Mouse (Mus musculus) MEL (cell line): ENCODE data around the gene 1700123K08Rik.

Experiments used
- CTCF ChIP-seq, 3 experiments: IDR thresholded peaks in 2 of 3; conservative IDR thresholded peaks in 1 of 3; 2 replicates each; pipeline ENCODE4 v1.5.1; 2011 to 2012; ENCODE audit warnings: low read length in 3 of 3, low read depth in 2 of 3, mild to moderate bottlenecking in 2 of 3, improper control_type of control experiment in 1 of 3, inconsistent platforms in 1 of 3, mixed read lengths in 1 of 3, moderate library complexity in 1 of 3; ENCODE audit not compliant: control insufficient read depth in 1 of 3, insufficient read depth in 1 of 3, poor library complexity in 1 of 3, severe bottlenecking in 1 of 3
- POLR2A ChIP-seq, 2 experiments: IDR thresholded peaks; 2 replicates each; pipeline ENCODE4 v1.6.1; 2011 to 2012; ENCODE audit warnings: low read length in 2 of 2, mild to moderate bottlenecking in 2 of 2, control low read depth in 1 of 2, improper control_type of control experiment in 1 of 2, low read depth in 1 of 2, moderate library complexity in 1 of 2; ENCODE audit not compliant: control insufficient read depth in 1 of 2, insufficient read depth in 1 of 2, poor library complexity in 1 of 2

GRCm38 (mm10) chr5:138532491-138532890 lies 32.0 kb downstream of the 1700123K08Rik start:
- TF ChIP-seq POLR2A (IDR thresholded peaks at IDR 0.05; ENCODE audit: control insufficient read depth in 1 of 2, insufficient read depth in 1 of 2, low read depth in 1 of 2, low read length in 2 of 2, poor library complexity in 1 of 2): no peak
- no peak for TF ChIP-seq CTCF (IDR thresholded peaks at IDR 0.05 in 2 of 3, conservative IDR thresholded peaks at IDR 0.05 in 1 of 3; ENCODE audit: control insufficient read depth in 1 of 3, insufficient read depth in 1 of 3, low read depth in 2 of 3, low read length in 3 of 3, poor library complexity in 1 of 3, severe bottlenecking in 1 of 3)
